Mouse (Mus musculus): ENCODE results near the gene Cnr2.
"Not testable (repeated sequence)": the region's sequence is repeated elsewhere in the genome, so short reads cannot be mapped to it uniquely, and the experiment has no call there.

Cnr2 gene

DNA sequence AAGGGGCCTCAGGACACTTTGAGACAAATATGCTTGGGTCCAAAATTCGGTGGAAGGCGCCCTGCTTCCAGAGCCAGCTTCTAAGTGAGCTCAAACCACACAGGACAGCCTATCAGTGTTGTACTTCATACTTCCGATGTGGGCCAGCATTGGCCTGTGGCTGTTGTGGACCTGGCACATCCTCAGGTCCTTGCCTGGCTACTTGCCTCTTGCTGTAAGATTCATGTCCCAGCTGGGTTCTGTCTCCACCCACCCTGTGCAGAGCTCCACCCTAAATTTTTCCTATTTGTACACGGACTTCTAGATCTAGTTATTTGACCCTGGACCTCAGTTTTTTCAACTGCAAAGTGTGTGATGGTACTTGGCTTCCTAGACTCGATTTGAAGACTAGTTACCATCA, 40.3 kb downstream of the Cnr2 start:
- no peak for DNase-seq (ENCODE audit: low spot score)

DNA sequence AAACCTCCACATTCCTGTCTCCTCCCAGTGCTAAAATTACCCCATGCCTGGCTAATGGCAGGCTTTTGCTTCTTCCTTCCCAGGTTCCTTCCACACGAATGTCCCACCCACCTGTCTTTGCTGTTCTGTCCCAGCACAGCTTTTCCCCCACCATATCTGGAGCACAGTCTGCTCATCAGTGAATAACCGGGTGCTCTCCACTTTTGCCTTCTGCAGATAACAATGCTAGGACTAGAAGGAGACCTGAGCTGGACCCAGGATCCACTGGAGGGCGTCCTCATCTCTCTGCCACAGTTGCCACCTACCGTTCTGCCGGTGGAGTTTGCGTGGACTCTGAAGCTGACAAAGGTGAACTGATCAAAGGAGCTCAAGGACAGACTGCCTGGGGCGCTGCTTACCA, 43.7 kb downstream of the Cnr2 start:
- DNase-seq (ENCODE audit: low spot score), result no peak

DNA sequence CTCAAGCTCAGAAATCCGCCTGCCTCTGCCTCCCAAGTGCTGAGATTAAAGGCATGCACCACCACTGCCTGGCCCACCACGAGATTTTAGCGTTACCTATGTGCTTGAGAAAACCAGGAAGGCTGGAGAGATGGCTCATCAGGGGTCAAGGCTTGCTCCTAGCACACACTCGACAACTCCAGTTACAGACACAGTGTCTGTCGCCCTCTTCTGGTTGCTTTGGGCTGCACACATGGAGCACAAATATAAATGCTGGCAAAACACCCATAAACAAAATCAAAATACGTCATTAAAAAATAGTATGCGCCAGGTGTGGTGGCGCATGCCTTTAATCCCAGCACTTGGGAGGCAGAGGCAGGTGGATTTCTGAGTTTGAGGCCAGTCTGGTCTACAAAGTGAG, 45.8 kb downstream of the Cnr2 start:
- DNase-seq (ENCODE audit: low spot score), result not testable (repeated sequence)

DNA sequence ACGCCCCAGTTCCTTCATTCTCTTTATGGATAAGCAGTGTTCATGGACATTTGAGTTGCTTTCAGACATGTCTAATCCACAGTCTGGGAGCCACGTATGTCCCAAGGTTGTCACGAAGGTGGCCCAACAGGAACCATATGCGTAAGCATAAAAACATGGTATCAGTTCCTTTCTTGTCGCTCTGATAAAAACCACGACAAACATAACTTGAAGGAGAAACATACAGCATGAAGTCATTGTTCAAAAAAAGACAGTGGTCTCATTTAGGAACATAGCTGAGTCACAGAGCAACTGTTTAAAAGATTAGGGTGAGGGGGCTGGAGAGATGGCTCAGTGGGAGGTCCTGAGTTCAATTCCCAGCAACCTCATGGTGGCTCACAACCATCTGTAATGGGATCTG, 47.0 kb downstream of the Cnr2 start:
- DNase-seq (ENCODE audit: low spot score), result no peak

DNA sequence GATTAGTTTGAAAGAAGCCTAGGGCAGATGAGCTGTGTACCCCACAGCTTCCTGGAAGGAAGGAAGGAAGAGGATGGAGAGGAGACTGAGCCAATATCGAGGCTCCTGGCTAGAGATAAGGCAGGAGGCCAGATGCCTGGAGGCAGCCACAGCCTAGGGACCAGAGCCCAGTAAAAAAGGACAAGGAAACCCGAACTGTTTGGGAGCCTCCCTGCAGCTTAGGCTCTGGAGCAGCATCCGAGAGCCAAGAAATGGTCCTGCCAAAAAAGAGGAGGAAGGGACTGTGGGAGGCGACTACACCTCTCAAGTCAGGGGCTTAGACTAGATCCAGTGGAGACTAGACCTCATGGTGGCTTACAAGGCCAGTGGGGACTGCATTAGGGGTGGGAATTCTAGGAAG, 48.2 kb downstream of the Cnr2 start:
- no peak for DNase-seq (ENCODE audit: low spot score)

DNA sequence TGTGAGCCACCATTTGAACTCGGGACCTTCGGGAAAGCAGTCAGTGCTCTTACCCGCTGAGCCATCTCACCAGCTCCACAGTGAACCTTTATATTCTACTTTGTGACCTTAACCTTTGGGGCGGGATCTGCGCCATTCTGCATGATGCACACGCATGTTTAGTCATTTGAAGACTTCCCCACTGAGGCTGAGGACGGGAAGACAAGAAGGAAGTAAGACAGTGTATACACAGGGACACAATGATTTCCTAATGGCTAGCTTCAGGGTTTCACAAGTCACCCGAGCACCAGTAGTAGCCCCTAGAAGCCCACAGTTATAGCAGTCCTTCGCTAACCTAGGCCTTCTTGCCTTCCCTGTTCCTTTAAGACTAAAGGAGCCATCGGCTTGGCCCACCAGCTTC, 50.5 kb downstream of the Cnr2 start:
- DNase-seq (ENCODE audit: low spot score), result no peak

DNA sequence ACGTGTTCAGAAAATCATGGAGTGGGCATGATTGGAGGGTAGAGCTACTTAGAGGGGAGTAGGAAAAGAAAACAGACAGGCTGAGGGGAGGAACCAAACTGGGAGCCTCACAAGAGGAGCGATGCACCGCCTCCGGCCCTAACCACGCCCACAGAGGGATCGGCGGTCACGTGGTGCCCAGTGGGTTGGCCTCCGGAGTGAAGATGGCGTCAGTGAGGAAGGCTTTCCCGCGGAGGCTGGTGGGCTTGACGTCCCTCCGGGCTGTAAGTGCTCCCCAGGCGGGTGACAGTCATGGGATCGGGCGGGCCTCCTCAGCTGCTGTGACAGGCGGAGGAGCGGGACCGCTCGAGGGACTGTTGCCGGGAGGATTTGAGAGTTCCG, 51.1 kb downstream of the Cnr2 start, which contains the start of gene Hmgcl:
TSS of gene Hmgcl (plus strand) at position 171 of the 381 bp plus-strand sequence.
- DNase-seq (ENCODE audit: low spot score), result peak; percentile 99

DNA sequence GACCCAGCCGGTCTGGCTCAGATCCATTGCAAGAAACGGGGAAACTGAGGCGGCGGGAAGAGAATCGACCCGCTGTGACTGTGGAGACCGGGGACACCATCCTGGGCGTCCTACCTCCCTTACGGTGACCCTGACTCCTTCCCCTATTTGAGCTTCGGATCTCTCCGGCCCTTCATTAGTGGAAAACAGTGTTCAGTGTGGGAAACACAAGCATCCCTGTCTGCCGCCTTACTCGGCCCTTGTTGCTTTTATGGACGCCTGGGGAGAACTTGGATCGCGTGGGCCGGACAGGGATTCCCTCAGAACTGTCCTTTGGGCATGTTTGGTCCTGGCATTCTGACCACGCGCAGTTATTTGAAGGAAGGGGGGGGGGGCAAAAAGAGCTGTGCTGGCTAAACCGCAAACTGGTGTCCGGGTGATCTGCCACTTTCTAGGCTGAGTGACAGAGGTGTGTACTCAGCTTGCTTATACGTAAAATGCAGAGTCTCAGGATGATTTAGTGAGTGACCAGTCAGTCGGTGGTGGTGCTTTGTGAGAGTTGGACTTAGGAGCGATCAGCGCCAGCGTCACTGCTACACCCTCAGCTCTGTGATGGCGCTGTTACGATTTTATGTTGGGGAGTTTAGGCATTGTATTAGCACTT, 51.6 kb downstream of the Cnr2 start:
- DNase-seq (ENCODE audit: low spot score), result no peak

DNA sequence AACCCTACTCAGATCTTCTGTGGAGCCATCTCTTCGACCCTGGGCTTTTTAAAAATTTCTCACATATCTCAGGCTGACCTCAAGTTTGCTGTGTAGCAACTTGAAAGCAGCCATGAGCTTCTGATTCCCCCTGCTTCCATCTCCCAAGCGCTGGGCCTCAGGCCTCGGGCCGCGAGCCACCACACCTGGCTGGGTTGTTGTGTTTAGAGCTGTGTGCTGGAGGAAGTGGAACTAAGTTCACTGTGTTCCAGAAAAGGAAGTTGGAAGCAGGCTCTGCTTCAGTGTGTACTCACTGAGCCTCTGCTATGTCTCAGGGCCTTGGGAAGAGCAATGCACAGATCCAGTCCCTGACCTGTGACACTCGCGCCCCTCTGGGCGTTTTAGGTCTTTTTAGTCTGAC, 52.9 kb downstream of the Cnr2 start:
- no peak for DNase-seq (ENCODE audit: low spot score)

DNA sequence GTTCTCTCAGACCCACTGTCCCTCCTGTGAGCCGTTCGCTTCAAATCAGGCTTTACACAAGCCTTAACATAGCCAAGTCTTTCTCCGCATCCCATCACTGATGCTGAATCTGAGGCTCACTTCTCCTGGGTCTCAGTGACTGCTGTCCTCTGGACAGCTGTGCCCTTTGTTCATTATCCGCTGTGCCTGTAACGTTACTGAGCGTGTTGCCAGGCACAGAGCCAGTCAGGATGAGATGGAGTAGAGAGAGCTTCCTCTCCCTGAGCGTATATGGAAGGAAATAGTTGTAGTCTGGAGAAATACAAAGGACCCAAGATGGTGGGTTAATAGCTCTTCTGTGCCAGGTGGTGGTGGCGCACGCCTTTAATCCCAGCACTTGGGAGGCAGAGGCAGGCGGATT, 54.3 kb downstream of the Cnr2 start:
- no peak for DNase-seq (ENCODE audit: low spot score)

DNA sequence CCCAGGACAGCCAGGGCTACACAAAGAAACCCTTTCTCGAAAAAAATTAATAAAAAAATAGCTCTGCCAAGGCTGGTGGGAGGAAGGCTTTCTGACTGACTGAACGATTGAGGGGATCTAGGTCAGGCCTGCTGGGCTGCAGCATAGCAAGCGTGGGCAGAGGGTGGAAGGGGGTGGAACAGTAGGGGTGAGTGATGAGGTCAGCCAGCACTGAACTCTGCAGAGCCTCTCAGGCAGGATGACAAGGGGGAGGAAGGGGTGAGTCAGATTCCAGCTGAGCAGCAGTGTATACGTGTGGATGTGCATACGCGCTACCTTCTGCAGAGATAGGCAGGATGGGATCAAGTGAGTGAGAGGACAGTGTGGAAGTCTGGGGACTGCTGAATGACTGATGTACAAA, 54.7 kb downstream of the Cnr2 start:
- DNase-seq (ENCODE audit: low spot score), result no peak

DNA sequence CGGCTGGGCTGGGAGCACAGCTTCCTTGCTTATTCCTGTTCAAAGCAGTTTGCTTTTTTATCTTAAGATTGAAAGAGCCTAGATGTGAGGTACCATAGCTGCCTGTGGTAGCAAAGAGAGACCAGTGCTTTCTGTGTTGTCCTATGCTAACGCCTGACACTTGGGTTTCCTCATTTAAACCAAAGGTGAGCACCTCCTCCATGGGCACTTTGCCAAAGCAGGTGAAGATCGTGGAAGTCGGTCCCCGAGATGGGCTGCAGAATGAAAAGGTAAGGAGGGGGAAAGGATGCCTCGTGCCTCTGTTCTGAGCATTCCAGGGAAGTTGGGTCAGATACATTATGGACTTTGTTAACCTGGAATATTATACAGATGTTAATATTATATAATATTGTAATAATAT, 55.2 kb downstream of the Cnr2 start:
- DNase-seq (ENCODE audit: low spot score), result no peak

DNA sequence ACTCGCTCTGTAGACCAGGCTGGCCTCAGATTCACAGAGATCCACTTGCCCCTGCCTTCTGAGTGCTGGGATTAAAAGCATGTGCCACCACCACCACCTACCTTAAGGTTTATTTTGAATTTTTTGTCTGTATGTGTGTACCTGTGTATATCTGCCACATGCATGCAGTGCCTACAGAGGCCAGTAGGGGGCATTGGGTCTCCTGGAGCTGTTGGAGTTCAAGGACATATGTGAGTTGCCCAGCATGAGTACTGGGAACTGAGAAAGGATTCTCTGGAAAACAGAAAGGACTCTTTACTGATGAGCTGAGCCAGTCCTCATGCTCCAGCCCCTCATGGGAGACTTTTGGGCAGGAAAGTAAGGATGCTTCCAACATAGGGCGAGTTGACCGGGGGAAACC, 56.3 kb downstream of the Cnr2 start:
- DNase-seq (ENCODE audit: low spot score), result no peak

DNA sequence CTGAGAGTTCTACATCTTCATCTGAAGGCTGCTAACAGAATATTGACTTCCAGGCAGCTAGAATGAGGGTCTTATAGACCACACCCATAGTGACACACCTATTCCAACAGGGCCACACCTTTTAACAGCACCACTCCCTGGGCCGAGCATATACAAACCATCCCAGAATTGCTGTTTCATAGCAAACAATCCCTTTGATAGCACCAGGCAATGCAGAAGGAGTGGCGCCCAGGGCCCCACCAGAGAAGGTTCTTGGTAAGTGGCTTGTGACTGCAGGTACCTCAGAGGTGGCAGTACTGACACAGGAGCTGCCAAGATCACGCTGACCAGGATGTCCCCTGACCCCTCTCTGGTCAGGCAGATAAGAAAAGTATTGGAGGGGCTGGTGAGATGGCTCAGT, 58.0 kb downstream of the Cnr2 start:
- no peak for DNase-seq (ENCODE audit: low spot score)

DNA sequence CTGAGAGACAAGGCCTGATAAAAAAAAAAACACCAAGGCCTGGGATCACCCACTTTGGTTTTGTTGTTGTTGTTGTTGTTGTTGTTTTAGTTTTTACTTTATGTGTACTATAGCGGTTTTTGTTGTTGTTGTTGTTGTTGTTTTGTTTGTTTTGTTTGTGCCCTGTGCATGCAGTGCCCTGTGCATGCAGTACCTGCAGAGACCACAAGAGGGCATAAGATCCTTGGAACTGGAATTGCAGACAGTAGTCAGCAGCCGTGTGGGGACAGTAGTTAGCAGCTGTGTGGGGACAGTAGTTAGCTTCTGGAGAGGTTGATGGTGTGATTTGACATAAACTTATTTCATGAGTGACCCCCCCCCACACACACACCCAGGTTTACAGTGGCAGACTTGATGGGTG, 59.0 kb downstream of the Cnr2 start:
- DNase-seq (ENCODE audit: low spot score), result peak; percentile 84

DNA sequence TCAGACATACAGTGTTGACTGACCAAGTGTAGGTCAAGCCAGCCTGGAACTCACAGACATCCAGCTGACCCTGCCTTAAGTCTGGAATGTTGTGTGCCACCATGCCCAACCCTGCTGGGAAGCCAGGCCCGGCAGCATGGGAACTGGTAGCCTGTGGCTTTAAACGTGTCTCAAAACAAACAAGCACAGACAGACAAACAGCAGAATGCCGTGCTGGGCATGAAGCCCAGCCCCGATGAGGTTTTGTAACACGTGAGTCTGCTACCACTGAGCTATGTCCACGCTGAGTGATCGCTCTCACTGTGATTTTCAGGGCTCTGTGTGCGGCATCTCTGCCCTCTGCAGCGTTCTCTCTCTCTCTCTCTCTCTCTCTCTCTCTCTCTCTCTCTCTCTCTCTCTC, 60.7 kb downstream of the Cnr2 start:
- no peak for DNase-seq (ENCODE audit: low spot score)

DNA sequence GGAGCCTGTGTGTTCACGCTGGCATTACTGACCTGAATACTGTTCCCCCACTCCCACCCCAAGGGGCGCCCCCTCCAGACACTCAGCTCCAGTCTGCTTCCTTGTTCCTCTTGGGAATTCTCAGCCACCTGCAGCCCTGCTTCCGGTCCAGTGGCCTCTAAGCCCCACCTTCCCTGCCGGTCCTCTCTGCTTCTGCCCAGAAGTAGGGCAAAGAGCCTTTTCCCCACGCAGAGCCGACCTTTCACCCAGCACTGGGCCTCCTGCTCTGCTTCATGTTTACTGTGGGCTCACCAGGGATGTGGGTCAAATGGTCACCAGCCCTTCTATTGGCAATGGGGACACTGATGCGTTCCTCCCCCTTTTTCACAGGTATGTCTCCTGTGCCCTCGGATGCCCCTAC, 63.2 kb downstream of the Cnr2 start:
- DNase-seq (ENCODE audit: low spot score), result no peak

DNA sequence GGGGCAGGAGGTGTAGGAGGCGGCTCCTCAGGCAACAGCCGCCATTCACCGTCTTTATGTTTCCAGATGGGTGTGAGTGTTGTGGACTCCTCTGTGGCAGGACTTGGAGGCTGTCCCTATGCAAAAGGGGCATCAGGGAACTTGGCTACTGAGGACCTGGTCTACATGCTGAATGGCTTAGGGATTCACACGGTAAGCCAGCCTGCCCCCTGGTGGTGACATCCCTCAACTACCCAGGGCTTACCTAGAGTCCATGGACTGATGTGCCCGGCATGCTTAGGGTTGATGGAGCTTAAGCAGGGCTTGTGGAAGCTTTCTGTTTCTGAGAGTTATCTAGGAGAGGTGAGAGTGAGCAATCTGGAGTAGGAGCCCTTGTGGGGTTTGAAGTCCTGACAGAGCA, 65.5 kb downstream of the Cnr2 start:
- DNase-seq (ENCODE audit: low spot score), result peak; percentile 96

DNA sequence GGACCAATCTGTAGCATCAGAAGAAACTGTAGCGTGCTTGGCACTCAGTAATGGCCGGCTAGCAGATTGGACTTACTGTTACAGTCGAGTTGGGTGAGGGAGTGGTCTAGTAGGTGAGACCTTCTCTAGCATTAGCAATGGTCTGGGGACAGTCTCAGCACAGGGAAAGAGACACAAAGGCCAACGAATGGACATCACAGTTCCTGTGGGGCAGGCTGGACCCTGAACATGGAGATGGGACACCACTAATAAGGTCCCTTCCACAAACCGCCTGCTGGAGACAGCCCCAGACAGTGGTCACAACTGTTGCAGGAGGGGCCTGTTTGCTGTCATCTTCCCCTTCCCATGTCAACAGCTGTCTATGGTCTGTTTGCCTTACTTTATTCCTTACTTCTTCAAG, 66.5 kb downstream of the Cnr2 start:
- no peak for DNase-seq (ENCODE audit: low spot score)

DNA sequence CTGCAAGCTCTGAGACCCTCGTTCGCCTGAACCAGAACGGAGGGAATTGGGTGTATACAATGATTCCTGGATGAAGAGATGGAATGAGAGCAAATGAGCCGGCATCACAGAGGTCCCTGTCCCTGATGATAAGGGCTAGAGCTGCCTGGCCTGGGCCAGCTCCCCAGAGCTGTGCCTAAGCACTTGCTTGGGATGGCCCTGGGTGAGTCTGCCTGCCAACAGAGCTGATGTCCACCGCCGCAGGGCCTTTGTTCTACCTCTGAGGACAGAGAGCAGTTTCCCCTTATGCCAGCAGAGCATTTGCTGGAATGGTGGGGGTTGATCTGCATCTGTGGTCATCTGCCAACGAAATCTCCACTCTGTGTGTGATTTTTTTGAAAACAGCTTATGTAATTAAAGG, 67.0 kb downstream of the Cnr2 start:
- no peak for DNase-seq (ENCODE audit: low spot score)

DNA sequence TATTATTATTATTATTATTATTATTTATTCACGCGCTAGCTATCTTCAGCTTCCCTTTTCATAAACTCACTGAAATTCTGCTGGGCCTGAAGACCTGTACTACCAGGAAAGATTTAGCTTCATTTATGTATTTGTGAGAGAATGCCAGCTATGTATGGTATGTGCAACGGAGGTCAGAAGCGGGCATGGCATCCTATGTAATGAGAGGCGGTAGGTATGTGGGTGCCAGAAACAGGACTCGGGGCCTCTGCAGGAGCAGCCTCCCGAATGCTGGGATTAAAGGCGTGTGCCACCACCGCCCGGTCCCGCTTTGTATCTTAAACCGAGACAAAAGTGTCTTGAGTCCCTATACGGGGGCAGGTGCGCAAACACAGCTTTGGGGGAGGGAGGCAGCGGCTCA, 67.8 kb downstream of the Cnr2 start:
- DNase-seq (ENCODE audit: low spot score), result no peak

DNA sequence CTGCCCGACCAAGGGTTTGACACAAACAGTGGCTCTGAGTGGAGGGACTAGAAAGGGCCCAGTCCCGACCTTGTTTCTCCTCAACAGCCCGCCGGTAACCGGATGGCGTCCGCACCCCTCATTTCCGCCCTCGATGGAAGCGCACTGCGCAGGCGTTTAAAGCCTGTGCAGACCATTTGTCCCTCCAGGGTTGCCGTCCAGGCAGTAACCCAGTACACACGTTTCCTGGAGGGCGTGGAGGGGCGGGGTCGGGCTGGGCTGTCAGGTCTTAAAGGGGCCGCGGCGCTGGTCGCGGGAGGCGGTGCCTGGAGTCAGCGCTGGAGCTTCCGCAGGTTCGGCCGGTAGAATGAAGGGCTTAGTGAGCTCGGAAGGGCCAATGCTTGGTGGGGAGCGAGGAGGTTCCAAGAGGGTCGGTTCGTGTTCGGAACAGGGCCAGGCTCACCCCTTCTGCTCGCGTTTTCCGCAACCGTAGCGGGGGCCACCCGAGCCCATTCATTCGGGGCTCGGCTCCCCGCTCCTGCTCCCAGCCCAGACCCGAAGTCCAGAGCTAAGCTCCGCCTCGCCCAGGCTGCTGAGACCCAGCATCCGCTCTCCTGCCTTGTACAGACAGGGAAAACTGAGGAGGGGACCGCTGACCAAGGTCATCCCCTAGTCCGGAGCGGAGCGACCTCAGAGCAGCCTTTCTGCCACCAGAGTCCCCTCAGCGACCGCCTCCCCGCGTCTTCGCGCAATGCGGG, 68.4 kb downstream of the Cnr2 start, which contains the start of gene Gale:
TSS of gene Gale (plus strand) at position 271 of the 737 bp plus-strand sequence.
- peak; percentile 96 for DNase-seq (ENCODE audit: low spot score)

DNA sequence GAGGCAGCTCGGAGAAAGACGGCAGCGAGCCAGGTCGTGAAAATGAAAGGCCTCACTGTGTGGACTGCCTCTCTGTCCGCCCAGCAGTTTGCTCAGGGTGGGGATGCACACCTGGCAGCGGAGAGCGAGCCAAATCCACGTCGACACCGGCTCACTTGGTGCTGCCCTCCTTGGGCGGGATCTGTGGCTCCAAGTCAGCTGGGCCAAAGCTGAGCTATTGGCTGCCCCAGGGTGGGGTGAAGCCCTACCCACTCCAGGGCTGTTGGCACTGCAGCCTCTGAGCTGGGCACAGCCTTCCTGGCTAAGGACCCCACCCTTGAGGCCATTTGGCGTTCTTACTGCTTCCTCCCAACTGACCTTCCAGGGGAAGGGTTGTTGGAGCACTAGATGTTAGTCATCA, 69.2 kb downstream of the Cnr2 start:
- DNase-seq (ENCODE audit: low spot score), result no peak

DNA sequence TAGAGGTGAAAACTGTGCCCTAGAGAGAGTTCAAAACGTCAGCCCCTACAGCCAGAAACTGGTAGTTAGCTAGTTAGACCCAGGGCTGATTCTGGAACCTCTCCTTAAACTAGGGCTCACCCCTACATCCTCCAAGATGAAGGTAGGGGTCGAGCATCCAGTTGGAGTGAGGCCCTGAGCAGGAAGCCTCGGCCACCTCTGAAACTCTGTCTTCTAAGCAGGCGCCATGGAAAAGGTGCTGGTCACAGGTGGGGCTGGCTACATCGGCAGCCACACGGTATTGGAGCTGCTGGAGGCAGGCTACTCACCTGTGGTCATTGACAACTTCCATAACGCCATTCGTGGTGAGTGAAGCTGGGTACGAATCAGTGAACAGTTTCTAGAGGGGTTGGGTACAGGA, 69.9 kb downstream of the Cnr2 start:
- no peak for DNase-seq (ENCODE audit: low spot score)
